Mouse (Mus musculus) neural tube, embryonic 13.5 days (tissue): ENCODE results near the gene Sqstm1. TPM values are rescaled to one million over a fixed set of nuclear protein-coding genes. Genes with fewer than 3 reads are reported as not detected.

Experiments
- ATAC-seq: fragments of 200-750 bp; cut with Nextera tagmentation; 2 replicates; pipeline ENCODE4 v1.8.0; 2017; ENCODE audit warnings: low read depth, mild to moderate bottlenecking, moderate TSS enrichment, moderate library complexity
- H3K27ac ChIP-seq: fragments of 300-500 bp; sonication (generic); replicated peaks from 2 replicates; pipeline ENCODE4 v1.5.1; 2015; ENCODE audit warnings: moderate library complexity, mild to moderate bottlenecking, inconsistent platforms
- H3K27me3 ChIP-seq: fragments of 300-500 bp; sonication (generic); 2 replicates; pipeline ENCODE4 v1.6.1; 2015; ENCODE audit warnings: mild to moderate bottlenecking, inconsistent platforms
- H3K36me3 ChIP-seq: fragments of 300-500 bp; sonication (generic); 2 replicates; pipeline ENCODE4 v1.6.1; 2015; ENCODE audit warnings: mild to moderate bottlenecking, inconsistent platforms
- H3K4me1 ChIP-seq: fragments of 300-500 bp; sonication (generic); replicated peaks from 2 replicates; pipeline ENCODE4 v1.6.1; 2015; ENCODE audit warnings: inconsistent platforms
- H3K4me2 ChIP-seq: fragments of 300-500 bp; sonication (generic); 2 replicates; pipeline ENCODE4 v1.6.1; 2015; ENCODE audit warnings: inconsistent platforms, mild to moderate bottlenecking, moderate library complexity
- H3K4me3 ChIP-seq: fragments of 300-500 bp; sonication (generic); 2 replicates; pipeline ENCODE4 v1.5.1; 2015; ENCODE audit warnings: mild to moderate bottlenecking, inconsistent platforms
- H3K9ac ChIP-seq: fragments of 300-500 bp; sonication (generic); 2 replicates; pipeline ENCODE4 v1.6.1; 2015; ENCODE audit warnings: moderate library complexity, mild to moderate bottlenecking, inconsistent platforms
- H3K9me3 ChIP-seq: fragments of 300-500 bp; sonication (generic); 2 replicates; pipeline ENCODE4 v1.6.1; 2016; ENCODE audit warnings: inconsistent platforms
- WGBS: fragments of 180-500 bp; shearing (Covaris S2); methylation state at CpG from one replicate; pipeline ENCODE4 v1.1.7; 2015; 5-methylcytosine and 5-hydroxymethylcytosine counted together
- polyA plus RNA-seq: library from polyadenylated mRNA; unstranded; fragments of >200 nt; fragmentation: Nextera tagmentation; extraction: Ambion mirVana; gene quantifications from 2 replicates; pipeline ENCODE4 v1.2.1, GENCODE M21; 2015

Sqstm1 gene
- polyA plus RNA-seq, 1 experiment from 2014 or later: 343 TPM

GRCm38 (mm10) chr11:50201590-50201989, 9.0 kb downstream of the Sqstm1 start:
- Histone ChIP-seq H3K9ac (no peak overlapping the region), H3K27ac (no peak overlapping the region), H3K4me3 (no peak overlapping the region), H3K4me2 (no peak overlapping the region), H3K27me3 (no peaks in the 10 kb centered on the region), H3K9me3 (no peaks in the 10 kb centered on the region), H3K4me1 (no peaks in the 10 kb centered on the region), H3K36me3 (peaks cover 96% of the 10 kb centered on the region)
- WGBS: 95% methylated on average over 3 of the region's 3 CpGs
- no peak for ATAC-seq

GRCm38 (mm10) chr11:50200613-50201012, 10.0 kb downstream of the Sqstm1 start:
- 76% methylated on average over 8 of the region's 8 CpGs for WGBS
- H3K27me3 ChIP-seq: no peaks in the 10 kb centered on the region
- ATAC-seq: no peak

GRCm38 (mm10) chr11:50198916-50199315, 11.7 kb downstream of the Sqstm1 start:
- no peak for ATAC-seq
- H3K4me3 ChIP-seq: no peak overlapping the region
- WGBS: 86% methylated on average over 2 of the region's 2 CpGs
- H3K9me3 ChIP-seq: no peaks in the 10 kb centered on the region
- H3K27ac ChIP-seq: no peak overlapping the region
- no peak overlapping the region for H3K4me2 ChIP-seq
- no peaks in the 10 kb centered on the region for H3K27me3 ChIP-seq
- peaks cover 90% of the 10 kb centered on the region for H3K36me3 ChIP-seq
- H3K4me1 ChIP-seq: no peaks in the 10 kb centered on the region
- H3K9ac ChIP-seq: no peak overlapping the region

More at GRCm38 (mm10) chr11:50200613-50201012, 10.0 kb downstream of the Sqstm1 start:
- Histone ChIP-seq H3K9me3 (no peaks in the 10 kb centered on the region), H3K27ac (no peak overlapping the region), H3K4me1 (no peaks in the 10 kb centered on the region), H3K4me3 (no peak overlapping the region), H3K4me2 (no peak overlapping the region), H3K9ac (no peak overlapping the region), H3K36me3 (peaks cover 93% of the 10 kb centered on the region)

GRCm38 (mm10) chr11:50198219-50198846, 12.3 kb downstream of the Sqstm1 start:
- 89% methylated on average over 4 of the region's 5 CpGs for WGBS
- H3K9ac ChIP-seq: no peak overlapping the region
- ATAC-seq: no peak

GRCm38 (mm10) chr11:50197500-50197899, 13.1 kb downstream of the Sqstm1 start:
- Histone ChIP-seq H3K9ac (no peak overlapping the region), H3K36me3 (peaks cover 77% of the 10 kb centered on the region), H3K9me3 (no peaks in the 10 kb centered on the region), H3K4me2 (no peak overlapping the region), H3K27me3 (no peaks in the 10 kb centered on the region), H3K4me1 (no peaks in the 10 kb centered on the region), H3K27ac (no peak overlapping the region), H3K4me3 (no peak overlapping the region)
- no peak for ATAC-seq
- 96% methylated on average over 4 of the region's 4 CpGs for WGBS

More at GRCm38 (mm10) chr11:50198219-50198846, 12.3 kb downstream of the Sqstm1 start:
- no peaks in the 10 kb centered on the region for H3K4me1 ChIP-seq
- no peaks in the 10 kb centered on the region for H3K27me3 ChIP-seq
- no peaks in the 10 kb centered on the region for H3K9me3 ChIP-seq
- H3K4me2 ChIP-seq: no peak overlapping the region
- H3K36me3 ChIP-seq: peaks cover 86% of the 10 kb centered on the region
- no peak overlapping the region for H3K27ac ChIP-seq
- H3K4me3 ChIP-seq: no peak overlapping the region

GRCm38 (mm10) chr11:50194793-50195192, 15.8 kb downstream of the Sqstm1 start:
- no peaks in the 10 kb centered on the region for H3K4me1 ChIP-seq
- no peak for ATAC-seq
- H3K27me3 ChIP-seq: no peaks in the 10 kb centered on the region
- H3K9ac ChIP-seq: no peak overlapping the region
- WGBS: 91% methylated on average over 4 of the region's 4 CpGs
- H3K4me3 ChIP-seq: no peak overlapping the region
- H3K27ac ChIP-seq: no peak overlapping the region
- no peaks in the 10 kb centered on the region for H3K9me3 ChIP-seq
- H3K4me2 ChIP-seq: no peak overlapping the region
- peaks cover 66% of the 10 kb centered on the region for H3K36me3 ChIP-seq

- H3K9ac ChIP-seq: no peak overlapping the region
- 73% methylated on average over 7 of the region's 7 CpGs for WGBS
- peaks cover 59% of the 10 kb centered on the region for H3K36me3 ChIP-seq
- no peak overlapping the region for H3K4me2 ChIP-seq
- no peak overlapping the region for H3K4me3 ChIP-seq
- H3K4me1 ChIP-seq: no peaks in the 10 kb centered on the region
- H3K27me3 ChIP-seq: no peaks in the 10 kb centered on the region
- no peaks in the 10 kb centered on the region for H3K9me3 ChIP-seq
- no peak overlapping the region for H3K27ac ChIP-seq
- no peak for ATAC-seq
Measured at GRCm38 (mm10) chr11:50194070-50194469, 16.6 kb downstream of the Sqstm1 start.

- Histone ChIP-seq H3K27ac (no peak overlapping the region), H3K9me3 (no peaks in the 10 kb centered on the region), H3K9ac (no peak overlapping the region), H3K36me3 (peaks cover 55% of the 10 kb centered on the region), H3K4me2 (no peak overlapping the region), H3K4me1 (no peaks in the 10 kb centered on the region), H3K27me3 (no peaks in the 10 kb centered on the region), H3K4me3 (no peak overlapping the region)
- ATAC-seq: no peak
- WGBS: 90% methylated on average over 3 of the region's 3 CpGs
Measured at GRCm38 (mm10) chr11:50192278-50192677, 18.3 kb downstream of the Sqstm1 start.

- Histone ChIP-seq H3K4me3 (no peak overlapping the region), H3K9me3 (no peaks in the 10 kb centered on the region), H3K9ac (no peak overlapping the region), H3K27me3 (no peaks in the 10 kb centered on the region), H3K4me1 (no peaks in the 10 kb centered on the region), H3K36me3 (peaks cover 50% of the 10 kb centered on the region), H3K27ac (no peak overlapping the region), H3K4me2 (no peak overlapping the region)
- no peak for ATAC-seq
- WGBS: 87% methylated on average over 4 of the region's 4 CpGs
Measured at GRCm38 (mm10) chr11:50190362-50190761, 20.3 kb downstream of the Sqstm1 start.

- no peak overlapping the region for H3K9ac ChIP-seq
- WGBS: 75% methylated on average over 7 of the region's 7 CpGs
- no peak overlapping the region for H3K4me2 ChIP-seq
- H3K4me3 ChIP-seq: no peak overlapping the region
- H3K36me3 ChIP-seq: peaks cover 47% of the 10 kb centered on the region
- no peaks in the 10 kb centered on the region for H3K4me1 ChIP-seq
- no peaks in the 10 kb centered on the region for H3K9me3 ChIP-seq
- H3K27ac ChIP-seq: no peak overlapping the region
- ATAC-seq: no peak
- no peaks in the 10 kb centered on the region for H3K27me3 ChIP-seq
Measured at GRCm38 (mm10) chr11:50188682-50189081, 21.9 kb downstream of the Sqstm1 start.

GRCm38 (mm10) chr11:50184788-50185187, 25.8 kb downstream of the Sqstm1 start:
- 91% methylated on average over 3 of the region's 3 CpGs for WGBS
- ATAC-seq: no peak
- no peaks in the 10 kb centered on the region for H3K27me3 ChIP-seq
- H3K4me3 ChIP-seq: no peak overlapping the region
- no peak overlapping the region for H3K9ac ChIP-seq
- peaks cover 51% of the 10 kb centered on the region for H3K36me3 ChIP-seq
- H3K9me3 ChIP-seq: no peaks in the 10 kb centered on the region
- H3K4me1 ChIP-seq: no peaks in the 10 kb centered on the region
- H3K27ac ChIP-seq: no peak overlapping the region
- H3K4me2 ChIP-seq: no peak overlapping the region

GRCm38 (mm10) chr11:50182702-50183101, 27.9 kb downstream of the Sqstm1 start:
- WGBS: 93% methylated on average over 4 of the region's 4 CpGs
- Histone ChIP-seq H3K27me3 (no peaks in the 10 kb centered on the region), H3K36me3 (peaks cover 56% of the 10 kb centered on the region)

More at GRCm38 (mm10) chr11:50182702-50183101, 27.9 kb downstream of the Sqstm1 start:
- no peak overlapping the region for H3K27ac ChIP-seq
- H3K9me3 ChIP-seq: no peaks in the 10 kb centered on the region
- no peak overlapping the region for H3K4me3 ChIP-seq
- no peak for ATAC-seq
- no peak overlapping the region for H3K9ac ChIP-seq
- no peaks in the 10 kb centered on the region for H3K4me1 ChIP-seq
- H3K4me2 ChIP-seq: no peak overlapping the region
